Mouse (Mus musculus) natural killer cell, adult 2 months (primary cell): ENCODE measurements around the gene Tlr2.

Source experiments
- DNase-seq, 2 experiments: peaks; one replicate each; pipeline ENCODE4 v3.0.0; 2022; ENCODE audit warnings: low spot score in 2 of 2

The Tlr2 gene

GRCm38 (mm10) chr3:83828145-83828611 lies 13.4 kb downstream of the Tlr2 start:
- DNase-seq = no peak

GRCm38 (mm10) chr3:83827684-83828083 lies 13.9 kb downstream of the Tlr2 start:
- DNase-seq = no peak

GRCm38 (mm10) chr3:83823774-83824173 lies 17.8 kb downstream of the Tlr2 start:
- DNase-seq = no peak

- DNase-seq = no peak
These were observed 25.1 kb downstream of the Tlr2 start for GRCm38 (mm10) chr3:83816372-83816925.

- DNase-seq = no peak
These were observed 28.7 kb downstream of the Tlr2 start for GRCm38 (mm10) chr3:83812863-83813262.

- peak in 1 of 2 experiments; percentile 18 for DNase-seq
These were observed 29.6 kb downstream of the Tlr2 start for GRCm38 (mm10) chr3:83811987-83812386.

- no peak for DNase-seq
These were observed 33.1 kb downstream of the Tlr2 start for GRCm38 (mm10) chr3:83808483-83808882.

- no peak for DNase-seq
These were observed 39.9 kb downstream of the Tlr2 start for GRCm38 (mm10) chr3:83801649-83802155.

GRCm38 (mm10) chr3:83799486-83799885 lies 42.1 kb downstream of the Tlr2 start:
- DNase-seq = no peak

- DNase-seq = peak in 1 of 2 experiments; percentile 52
These were observed 43.7 kb downstream of the Tlr2 start for GRCm38 (mm10) chr3:83797828-83798227.

- no peak for DNase-seq
These were observed 44.5 kb downstream of the Tlr2 start for GRCm38 (mm10) chr3:83797098-83797497.

GRCm38 (mm10) chr3:83791444-83791843 lies 50.1 kb downstream of the Tlr2 start:
- no peak for DNase-seq

- DNase-seq = no peak
These were observed 51.7 kb downstream of the Tlr2 start for GRCm38 (mm10) chr3:83789651-83790451.

GRCm38 (mm10) chr3:83787776-83788305 lies 53.7 kb downstream of the Tlr2 start:
- DNase-seq = no peak

- DNase-seq = no peak
These were observed 54.5 kb downstream of the Tlr2 start for GRCm38 (mm10) chr3:83787086-83787485.
